Mouse (Mus musculus): Measurements from ENCODE around the gene Arhgap9.

The Arhgap9 gene

DNA sequence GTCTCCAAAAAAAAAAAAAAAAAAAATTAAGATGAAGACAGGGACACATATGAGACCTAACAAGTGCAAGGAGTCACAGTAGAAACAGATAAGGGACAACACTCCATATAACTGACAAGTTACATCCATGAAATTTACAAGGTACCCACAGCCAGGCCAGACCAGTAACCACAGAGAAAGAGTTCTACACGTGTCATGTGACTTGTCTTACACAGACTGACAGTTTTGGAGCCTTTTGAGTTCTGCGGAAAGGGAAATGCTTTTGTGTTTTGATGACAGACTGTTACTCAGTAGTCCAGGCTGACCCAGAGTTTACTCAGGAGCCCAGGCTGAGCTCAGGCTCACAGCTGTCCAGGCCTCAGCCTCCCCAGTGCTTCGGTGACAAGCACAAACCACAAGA lies 21.3 kb downstream of the Arhgap9 start:
- in situ Hi-C loops (cut with MboI, MseI), result no loop called here

DNA sequence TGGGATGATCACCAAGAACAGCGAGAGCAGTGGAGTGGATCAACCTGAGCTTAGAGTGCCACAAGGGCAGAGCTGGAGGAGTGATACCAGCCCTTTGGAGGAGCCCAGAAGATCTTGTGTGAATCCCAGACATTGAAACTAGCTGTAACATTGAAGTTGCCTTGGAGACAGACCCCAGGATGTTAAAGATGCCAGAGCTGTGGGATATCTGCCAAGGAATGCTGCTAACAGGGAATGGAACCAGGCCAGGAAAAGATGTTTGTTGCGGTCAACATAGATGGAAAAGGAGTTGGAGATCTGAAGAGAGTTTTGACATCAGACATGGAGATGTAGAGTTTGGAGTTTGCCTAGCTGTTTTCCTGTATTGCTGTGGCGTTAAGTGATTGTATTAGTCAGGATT lies 24.4 kb downstream of the Arhgap9 start:
- in situ Hi-C loops (cut with MboI, MseI), result no loop called here

DNA sequence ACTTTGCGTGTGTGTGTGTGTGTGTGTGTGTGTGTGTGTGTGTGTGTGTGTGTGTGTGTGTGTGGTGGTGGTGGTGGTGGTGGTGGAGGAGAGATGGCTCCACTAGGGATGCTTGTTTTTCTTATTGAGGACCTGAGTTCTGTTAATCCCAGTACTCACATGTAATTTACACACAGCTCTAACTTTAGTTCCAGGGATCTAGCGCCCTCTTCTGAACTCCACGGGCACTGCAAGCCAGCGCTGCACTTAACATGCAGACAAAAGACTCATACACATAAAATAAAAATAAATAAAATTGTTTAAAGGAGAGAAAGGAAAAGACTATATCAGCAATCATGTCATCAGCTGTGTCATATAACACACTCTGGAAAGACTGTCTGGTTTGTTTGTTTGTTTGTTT lies 27.2 kb downstream of the Arhgap9 start:
- in situ Hi-C loops (cut with MboI, MseI), result no loop called here

DNA sequence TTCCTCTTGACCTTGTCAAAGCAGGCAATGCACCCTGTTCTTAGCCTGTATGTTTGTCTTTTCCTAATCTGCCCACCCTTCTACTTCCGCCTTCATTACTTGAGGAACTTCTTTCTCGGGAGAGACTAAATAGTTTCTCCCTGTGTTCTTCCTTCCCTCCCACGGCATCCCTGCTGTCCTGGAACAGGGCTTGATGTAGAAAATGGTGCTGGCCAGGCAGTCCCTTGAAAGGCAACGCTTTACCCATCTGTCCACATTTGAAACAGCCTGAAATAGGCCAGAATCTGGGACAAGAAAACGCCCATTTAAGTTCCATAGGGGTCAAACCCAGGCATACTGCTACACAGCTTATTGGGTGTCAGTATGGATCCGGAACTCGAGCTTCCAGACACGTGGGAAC lies 28.0 kb downstream of the Arhgap9 start:
- in situ Hi-C loops (cut with MboI, MseI), result no loop called here

DNA sequence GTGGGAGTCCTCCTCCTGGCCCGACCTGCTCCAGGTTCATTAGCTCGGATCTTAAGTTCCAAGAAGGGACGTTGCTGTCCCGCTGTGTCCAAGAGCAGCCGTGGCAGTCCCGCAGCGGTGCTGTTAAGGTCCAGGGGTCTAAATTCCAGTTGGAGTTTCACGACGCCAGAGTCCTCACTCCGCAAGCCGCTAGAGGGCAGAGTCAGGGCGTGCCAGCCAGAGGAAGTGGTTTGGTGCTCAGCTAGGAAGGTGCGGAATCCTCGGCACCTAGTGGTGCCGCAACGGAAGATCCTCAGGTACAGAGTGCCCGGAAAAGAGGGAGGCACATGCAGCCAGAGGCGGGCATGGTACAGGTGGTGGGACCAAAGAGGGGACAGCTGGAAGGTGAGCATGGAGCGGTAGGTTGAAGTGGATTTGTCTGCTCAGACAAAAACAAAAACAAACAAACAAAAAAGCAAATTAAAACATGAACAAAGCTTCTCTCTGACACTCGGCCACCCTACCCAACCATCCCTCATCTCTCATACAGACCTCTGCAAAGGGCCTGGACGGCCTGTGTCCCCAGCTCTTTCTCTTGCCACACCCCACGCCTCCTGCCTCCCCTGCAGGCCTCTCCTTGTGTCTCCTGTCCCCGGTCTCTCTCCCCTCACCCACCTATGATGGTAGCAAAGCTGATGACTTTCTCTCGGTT lies 29.0 kb downstream of the Arhgap9 start:
- in situ Hi-C loops (cut with MboI, MseI), result no loop called here

DNA sequence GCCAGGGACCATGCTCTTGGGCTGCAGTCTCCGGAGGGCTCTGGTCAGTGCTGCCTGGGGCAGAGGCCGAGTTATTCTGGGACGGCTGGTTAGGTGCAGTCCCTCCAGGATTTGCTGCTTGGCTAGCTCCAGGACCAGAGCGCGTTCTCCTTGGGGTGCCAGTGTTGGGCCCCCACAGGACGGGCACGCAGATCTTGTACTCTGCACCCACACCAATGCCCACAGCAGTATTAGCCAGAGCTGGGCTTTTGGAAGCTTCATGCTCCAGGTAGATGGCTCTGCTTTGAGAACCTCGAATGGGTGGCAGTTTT lies 29.5 kb downstream of the Arhgap9 start:
- in situ Hi-C loops (cut with MboI, MseI), result no loop called here

DNA sequence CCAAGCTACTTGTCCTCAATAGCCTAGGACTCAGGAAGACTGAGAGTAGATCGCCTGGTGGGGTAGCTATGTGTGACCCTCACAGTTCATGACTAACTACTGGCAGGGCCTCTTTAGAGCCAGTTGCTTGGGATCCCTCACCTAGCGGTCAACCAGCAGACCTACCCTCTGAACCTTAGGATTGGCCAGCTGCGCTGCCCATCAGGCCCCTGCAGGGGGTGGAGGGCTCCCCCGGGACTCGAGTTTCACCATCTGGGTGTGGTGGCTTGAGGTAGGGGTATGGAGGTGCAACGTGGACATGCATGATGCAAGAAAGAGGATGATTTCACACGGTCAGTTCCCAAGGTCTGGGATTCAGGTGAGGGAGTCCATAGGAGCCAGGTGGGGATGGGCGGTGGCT lies 30.0 kb downstream of the Arhgap9 start:
- in situ Hi-C loops (cut with MboI, MseI), result no loop called here

DNA sequence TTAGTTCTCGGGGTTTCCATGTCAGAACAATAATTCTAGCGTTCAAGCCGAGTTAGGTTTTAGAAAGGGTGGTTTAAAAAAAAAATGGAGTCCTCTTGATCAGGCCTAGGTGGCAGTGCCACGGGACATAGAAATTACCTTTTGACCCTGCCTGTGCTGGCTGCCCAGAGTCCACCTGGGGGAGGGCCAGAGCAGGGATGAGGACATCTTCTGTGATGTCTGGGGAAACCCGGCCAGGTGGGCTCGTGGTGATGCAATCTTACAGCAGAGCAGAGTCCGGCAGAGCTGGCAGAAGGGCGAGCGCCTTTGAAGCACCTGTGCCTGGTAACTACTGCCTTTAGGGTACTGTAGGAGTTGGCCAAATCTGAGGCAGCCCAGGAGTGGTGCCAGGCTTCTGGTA lies 30.4 kb downstream of the Arhgap9 start:
- in situ Hi-C loops (cut with MboI, MseI), result no loop called here

DNA sequence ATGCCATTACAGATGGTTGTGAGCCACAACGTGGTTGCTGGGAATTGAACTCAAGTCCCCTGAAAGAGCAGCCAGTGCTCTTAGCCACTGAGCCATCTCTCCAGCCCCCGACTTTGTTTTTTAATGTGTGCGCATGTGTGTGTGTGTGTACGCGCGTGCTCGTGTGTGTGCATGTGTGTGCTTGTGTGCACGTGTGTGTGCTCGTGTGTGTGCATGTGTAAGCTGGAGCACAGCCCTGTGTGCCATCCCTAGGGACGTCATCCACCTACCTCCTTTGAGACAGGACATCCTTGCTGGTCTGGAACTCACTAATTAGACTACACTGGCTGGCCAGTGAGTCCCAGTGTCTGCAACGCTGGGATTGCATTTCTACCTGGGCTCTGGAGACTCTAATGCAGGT lies 31.0 kb downstream of the Arhgap9 start:
- in situ Hi-C loops (cut with MboI, MseI), result no loop called here

DNA sequence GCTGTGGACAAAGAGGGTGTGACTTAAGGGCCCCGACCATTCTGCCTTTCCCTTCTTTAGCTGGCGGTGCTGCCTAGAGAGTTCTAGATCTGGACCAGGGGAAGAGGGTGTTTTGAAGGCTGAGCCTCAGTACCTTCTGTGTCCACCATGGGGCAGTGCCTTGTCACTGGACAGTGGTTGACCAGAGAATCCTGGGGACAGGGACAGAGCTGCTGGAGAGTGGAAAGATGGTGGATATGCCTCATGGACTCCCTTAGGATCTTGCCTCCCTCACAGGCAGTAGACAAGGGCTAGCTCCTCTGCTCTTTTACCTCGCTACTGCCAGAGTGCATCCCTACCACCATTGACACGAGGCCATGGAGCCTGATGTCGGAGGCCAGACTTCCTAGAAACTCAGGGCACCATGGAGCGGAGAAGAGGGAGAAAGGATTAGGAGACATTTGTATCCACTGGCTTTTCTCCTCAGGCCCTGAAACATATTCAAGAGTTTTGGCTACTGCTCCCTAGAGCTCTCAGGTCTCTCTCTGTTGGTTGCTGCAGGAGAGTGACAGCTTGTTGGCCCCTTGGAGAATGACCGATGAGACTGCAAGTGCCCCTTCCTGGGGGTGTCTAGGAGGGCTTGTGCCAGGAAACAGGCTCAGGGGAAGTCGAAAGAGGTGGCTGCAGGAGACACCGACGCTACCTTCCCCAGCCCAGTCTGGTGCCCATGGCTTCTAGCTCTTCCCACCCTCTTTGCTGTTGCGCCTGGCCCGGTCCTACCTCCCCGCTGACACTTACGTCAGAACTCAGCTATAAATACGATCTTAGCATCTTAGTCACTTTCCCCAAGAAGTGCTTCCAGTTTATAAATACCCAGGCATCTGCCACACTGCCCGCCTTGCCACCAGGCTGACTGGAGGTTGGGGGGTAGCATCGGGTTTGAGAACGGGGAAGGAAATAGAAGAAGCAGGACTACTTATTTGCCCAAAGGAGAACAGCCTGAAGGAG lies 32.4 kb downstream of the Arhgap9 start, which contains the start of gene Inhbe:
Gene Inhbe, minus strand, starts transcription at position 503 of the 987 bp plus-strand sequence.
- in situ Hi-C loops (cut with MboI, MseI), result no loop called here

DNA sequence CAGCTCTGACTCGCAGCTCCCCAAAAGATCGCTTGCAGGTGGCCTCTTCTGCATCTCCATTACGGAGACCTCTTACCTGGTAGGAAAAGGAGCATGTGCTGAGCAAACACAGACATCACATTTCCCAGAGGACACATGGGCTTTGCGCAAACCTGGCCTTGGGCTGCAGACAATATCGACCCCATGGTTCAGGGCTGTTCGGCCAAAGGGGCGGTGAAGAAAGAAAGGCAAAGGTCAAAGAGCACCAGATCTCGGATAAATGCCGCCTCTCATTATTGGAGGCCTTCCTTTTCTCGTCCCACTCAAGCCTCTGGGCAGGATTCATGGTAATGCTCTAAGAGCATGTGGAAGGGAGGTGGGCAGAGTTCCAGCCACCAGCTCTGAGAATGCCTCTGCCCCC lies 33.6 kb downstream of the Arhgap9 start:
- in situ Hi-C loops (cut with MboI, MseI), result no loop called here

DNA sequence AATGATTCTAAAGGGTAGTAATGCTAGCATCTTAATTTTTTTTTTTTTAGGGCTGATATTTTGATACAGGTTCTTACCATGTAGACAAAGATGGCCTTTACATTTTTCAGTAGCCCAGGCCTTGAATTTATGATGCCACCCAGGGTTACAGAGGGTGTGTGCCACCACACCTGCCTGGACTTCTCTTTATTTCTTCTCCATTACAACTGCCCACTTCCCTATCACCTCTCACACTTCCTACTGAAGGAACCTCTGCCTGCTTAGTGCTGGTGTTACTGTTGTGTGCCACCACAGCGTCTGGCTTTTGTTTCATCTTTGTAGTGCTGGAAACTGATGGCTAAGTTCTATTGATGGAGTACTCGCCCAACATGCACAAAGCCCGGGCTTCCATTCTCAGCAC lies 39.0 kb downstream of the Arhgap9 start:
- in situ Hi-C loops (cut with MboI, MseI), result no loop called here

DNA sequence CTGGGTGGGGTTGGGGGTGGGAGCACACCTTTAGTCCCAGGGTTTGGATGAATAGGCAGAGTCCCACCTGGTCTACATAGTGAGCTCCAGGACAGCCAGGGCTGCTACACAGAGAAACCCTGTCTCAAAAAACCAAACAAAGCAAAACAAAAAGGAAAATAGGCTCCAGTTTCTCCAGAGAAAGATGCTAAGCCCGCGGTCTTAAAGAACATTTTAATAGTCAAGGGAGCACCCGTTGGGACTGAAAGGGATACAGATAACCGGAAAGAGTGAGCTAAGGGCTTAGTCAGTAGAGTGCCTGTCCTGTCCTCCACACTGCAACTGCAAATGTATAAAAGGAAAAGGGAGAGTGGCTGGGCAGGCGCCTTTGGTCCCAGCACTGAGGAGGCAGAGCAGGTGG lies 45.4 kb downstream of the Arhgap9 start:
- in situ Hi-C loops (cut with MboI, MseI), result no loop called here

DNA sequence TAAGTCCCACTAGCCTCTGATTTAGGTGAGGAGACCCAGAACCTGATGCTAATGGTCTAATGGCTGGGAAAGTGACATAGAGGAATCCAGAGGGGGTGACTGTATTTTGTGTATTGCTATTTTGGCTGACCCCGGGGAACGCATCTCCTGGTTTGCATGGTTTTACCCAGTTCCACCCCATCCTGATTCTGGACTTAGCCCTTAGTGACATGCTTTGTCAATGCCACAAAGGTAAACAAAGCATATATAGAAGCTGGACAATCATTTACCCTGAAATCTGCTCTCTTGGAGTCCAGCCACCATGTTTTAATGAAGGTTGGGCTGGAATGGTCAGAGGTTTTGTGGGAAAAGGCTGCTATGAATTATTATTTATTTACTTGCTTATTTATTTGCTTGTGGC lies 46.5 kb downstream of the Arhgap9 start:
- in situ Hi-C loops (cut with MboI, MseI), result no loop called here

DNA sequence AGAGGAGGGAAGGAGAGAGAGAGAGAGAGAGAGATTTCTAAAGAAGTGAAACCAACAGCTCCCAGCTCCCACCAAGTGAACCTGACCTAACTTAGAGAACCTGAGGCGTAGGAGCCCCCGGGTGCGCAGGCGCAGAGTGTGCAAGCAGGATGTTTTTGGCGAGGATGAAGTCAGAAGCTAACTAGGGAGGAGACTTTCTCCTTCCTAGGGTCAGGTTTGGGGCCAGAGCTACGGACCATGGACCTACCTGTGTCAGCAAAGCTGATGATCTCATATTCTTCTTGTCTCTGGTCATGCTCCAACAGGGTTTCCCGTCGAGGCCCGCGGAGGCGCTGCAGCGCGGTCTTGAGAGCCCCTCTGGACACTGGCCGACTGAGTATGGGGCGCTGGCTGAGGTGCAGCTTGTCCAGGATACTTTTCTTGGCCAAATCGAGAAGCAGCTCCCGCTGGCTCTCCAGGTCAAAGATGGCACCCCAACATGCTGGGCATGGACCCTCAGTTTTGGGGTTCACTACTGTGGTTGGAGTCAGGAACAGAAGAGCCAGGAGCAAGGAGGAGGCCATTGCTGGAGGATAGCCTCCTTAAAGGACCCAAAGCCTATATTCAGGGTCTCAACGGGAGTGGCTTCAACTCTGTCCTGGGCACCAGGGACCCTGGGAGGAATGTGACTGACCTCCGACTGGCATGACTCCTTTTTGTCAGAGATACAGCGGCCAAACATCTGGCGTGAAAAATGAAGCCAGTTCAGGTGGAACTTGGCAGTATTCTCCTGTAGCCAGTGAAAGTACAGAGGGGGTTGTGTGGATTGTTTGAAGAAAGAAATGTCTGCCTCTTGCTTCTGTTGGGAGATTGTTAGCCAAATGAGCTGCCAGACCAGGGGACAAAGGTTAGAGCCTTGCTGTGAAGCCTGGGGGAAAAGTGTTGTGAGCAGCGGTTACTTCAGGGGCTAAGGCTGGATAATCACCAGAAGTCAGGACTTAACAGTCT lies 48.4 kb downstream of the Arhgap9 start, which contains the start of gene Inhbc:
Gene Inhbc, minus strand, starts transcription at position 598 of the 987 bp plus-strand sequence.
- in situ Hi-C loops (cut with MboI, MseI), result no loop called here

DNA sequence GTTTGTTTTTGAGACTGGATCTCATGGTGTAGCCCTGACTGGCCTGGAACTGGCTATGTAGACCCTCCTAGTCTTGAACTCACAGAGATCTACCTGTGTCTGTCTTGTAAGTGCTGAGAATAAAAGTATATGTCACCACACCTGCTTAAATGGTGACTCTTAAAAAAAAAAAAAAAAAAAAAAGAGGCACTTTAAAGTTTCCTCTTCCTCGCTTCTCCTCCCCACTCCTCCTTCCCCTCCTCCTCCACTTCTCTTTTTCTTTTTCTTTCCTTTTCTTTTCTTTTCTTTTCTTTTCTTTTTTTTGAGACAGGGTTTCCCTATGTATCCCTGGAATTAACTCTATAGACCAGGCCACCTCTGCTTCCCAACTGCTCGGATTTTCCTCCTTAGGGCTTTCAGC lies 49.3 kb downstream of the Arhgap9 start:
- in situ Hi-C loops (cut with MboI, MseI), result no loop called here

DNA sequence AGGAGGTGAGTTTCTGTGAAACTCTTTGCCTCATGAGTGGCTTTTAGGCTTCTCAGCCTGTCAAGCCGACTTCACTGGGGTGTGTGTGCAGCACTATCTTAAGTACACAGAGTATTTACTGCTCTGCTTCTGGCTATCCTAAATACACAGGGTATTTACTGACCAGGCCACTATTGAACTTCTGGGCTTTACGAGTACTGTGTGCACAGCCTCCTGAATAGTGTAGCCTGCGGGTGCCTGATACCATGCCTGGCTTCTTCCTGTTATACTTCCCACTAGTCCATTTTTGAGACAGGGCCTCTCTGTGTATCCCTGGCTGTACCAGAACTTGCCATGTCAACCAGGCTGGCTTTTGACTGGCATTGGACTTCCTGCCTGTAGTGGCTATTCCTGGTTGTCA lies 55.9 kb downstream of the Arhgap9 start:
- in situ Hi-C loops (cut with MboI, MseI), result no loop called here
